Mouse (Mus musculus): Measurements from ENCODE around the gene Pld2. TPM values are rescaled to one million over a fixed set of nuclear protein-coding genes. Genes with fewer than 3 reads are reported as not detected.
"Not testable (repeated sequence)": the region's sequence is repeated elsewhere in the genome, so short reads cannot be mapped to it uniquely, and the experiment has no call there.

Pld2 gene
- polyA plus RNA-seq, 1 experiment, result 1.1 TPM

DNA sequence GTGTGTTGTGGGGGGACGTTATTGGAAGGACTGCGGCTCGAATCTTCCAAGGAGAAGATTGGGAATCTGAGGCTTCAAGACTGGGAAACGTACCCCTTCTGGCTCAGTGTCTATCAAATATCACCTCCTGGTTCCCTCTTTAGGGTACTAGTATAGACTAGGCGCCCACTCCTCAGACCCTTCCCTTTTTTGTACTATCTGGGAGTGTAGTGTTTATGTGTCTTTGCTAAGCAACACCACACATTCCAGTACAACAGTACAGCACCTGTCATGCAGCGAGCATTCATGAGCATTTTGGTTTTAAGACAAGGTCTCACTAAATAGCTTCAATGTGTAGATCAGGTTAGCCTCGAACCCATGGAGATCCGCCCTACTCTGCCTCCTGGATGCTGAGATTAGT lies 11.7 kb downstream of the Pld2 start:
- H3K4me3 ChIP-seq (replicated peaks), result no peak overlapping the region
- TF ChIP-seq GATA1 (IDR thresholded peaks at IDR 0.05; ENCODE audit: borderline replicate concordance, low read length) (no peak), FLI1 (IDR thresholded peaks at IDR 0.05; ENCODE audit: low read length) (no peak)
- no peaks in the 10 kb centered on the region for H3K9me3 ChIP-seq
- H3K4me1 ChIP-seq, result peaks cover 42% of the 10 kb centered on the region
- H3K27me3 ChIP-seq (replicated peaks), result peaks cover 42% of the 10 kb centered on the region
- no peaks in the 10 kb centered on the region for H3K36me3 ChIP-seq (replicated peaks; ENCODE audit: low read length)

DNA sequence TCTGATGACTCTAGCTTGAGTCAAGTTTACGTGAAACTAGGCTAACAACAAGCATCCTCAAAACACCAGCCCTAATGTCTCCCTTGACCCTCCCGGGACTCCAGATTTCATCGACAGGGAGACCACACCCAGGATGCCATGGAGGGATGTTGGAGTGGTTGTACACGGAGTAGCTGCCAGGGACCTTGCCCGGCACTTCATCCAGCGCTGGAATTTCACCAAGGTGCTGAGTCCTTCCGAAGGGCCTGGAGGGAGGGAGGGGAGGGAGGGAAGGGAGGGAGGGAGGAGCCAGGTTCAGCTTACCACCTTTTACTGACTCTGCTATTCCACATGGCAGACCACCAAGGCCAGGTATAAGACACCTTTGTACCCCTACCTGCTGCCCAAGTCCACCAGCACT lies 14.1 kb downstream of the Pld2 start:
- TF ChIP-seq FLI1 (IDR thresholded peaks at IDR 0.05; ENCODE audit: low read length), result no peak
- H3K4me1 ChIP-seq, result peaks cover 53% of the 10 kb centered on the region
- H3K36me3 ChIP-seq (replicated peaks; ENCODE audit: low read length), result peaks cover 9% of the 10 kb centered on the region
- no peak overlapping the region for H3K4me3 ChIP-seq (replicated peaks)
- H3K9me3 ChIP-seq, result no peaks in the 10 kb centered on the region
- H3K27me3 ChIP-seq (replicated peaks), result peaks cover 45% of the 10 kb centered on the region

DNA sequence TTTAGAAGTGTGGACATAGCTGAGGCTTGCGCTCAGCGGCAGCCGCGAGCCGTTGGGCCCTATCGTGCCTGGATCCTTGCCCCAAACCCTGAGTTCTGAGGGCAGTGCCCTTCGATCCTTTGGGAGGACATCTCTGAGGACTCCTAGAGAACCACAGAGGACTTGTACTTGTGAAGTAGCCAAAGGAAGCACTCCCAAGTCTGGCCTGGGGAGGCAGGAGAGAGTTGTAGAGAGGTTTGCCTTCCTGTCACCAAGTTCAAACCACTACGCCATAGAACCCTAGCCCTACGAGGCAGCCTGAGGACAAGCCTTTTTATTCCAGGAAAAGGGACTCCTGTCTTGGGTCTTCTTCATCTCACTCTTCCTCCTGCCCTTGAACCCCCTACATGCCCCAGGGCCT lies 17.7 kb downstream of the Pld2 start:
- Histone ChIP-seq H3K9me3 (no peaks in the 10 kb centered on the region), H3K36me3 (replicated peaks; ENCODE audit: low read length) (peaks cover 9% of the 10 kb centered on the region)
- TF ChIP-seq FLI1 (IDR thresholded peaks at IDR 0.05; ENCODE audit: low read length) (no peak), GATA1 (IDR thresholded peaks at IDR 0.05; ENCODE audit: borderline replicate concordance, low read length) (no peak)

DNA sequence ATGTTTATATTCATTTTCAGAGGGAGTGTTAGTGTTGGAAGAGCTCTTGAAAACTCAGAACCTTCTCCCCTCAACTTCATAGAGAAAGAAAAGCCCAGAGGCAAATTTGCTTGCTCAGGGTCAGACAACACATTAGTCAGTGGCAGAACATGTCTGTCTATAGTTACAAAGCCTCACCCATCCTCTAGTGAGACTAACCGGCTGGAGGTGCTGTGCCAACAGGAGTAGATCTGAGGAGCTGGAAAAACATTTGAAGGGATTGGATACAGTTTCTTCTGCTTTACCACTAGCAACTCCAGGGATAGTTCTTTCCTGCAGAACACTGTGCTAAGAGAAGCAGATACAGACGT lies 22.0 kb downstream of the Pld2 start:
- TF ChIP-seq GATA1 (IDR thresholded peaks at IDR 0.05; ENCODE audit: borderline replicate concordance, low read length) (no peak), FLI1 (IDR thresholded peaks at IDR 0.05; ENCODE audit: low read length) (no peak)
- peak overlapping the region; percentile 98 for H3K4me3 ChIP-seq (replicated peaks)
- no peaks in the 10 kb centered on the region for H3K9me3 ChIP-seq
- H3K4me1 ChIP-seq, result peaks cover 72% of the 10 kb centered on the region
- H3K36me3 ChIP-seq (replicated peaks; ENCODE audit: low read length), result peaks cover 31% of the 10 kb centered on the region
- H3K27me3 ChIP-seq (replicated peaks), result peaks cover 4% of the 10 kb centered on the region

More for the DNA sequence above, 17.7 kb downstream of the Pld2 start:
- no peak overlapping the region for H3K4me3 ChIP-seq (replicated peaks)
- H3K4me1 ChIP-seq, result peaks cover 59% of the 10 kb centered on the region
- peaks cover 34% of the 10 kb centered on the region for H3K27me3 ChIP-seq (replicated peaks)

DNA sequence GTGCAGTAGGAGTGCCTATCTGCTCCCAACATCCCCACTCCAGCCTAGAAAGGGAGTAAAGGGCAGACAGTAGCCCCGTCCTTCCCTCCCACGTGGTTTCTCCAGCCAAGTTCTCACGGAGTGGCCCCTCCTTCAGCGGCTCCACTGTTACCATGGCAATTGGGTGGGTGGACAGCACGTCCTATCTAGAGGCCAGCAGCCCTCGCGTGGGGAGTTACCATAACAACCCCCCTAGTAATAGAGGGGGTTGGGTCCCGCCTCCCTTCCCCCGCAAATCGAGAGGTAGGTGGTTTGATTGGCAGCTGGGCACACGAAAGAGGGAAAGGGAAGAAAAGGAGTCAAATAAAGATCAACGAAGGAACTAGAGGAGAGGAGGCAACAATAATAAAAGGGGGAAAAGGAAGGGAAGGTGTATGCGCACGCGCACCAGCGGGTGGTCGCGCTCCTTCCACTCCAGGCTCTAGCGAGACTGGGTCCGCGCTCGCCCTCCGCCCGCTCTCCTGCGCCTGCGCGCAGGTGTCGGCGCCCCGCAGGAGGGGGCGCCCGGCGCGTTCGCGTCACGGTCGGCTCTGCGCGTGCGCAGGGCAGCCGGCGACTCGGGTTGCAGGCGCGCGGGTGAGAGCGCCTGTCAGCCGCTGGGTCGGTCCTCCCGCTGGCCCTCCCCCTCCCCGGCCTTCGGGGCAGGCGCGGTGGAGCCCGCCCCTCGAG lies 22.6 kb downstream of the Pld2 start, which contains the start of gene Mink1:
Mink1 (plus strand) TSS at position 595 of the 708 bp plus-strand sequence.
- H3K4me3 ChIP-seq (replicated peaks), result peak within 1 kb of the TSS; percentile 98
- no peak for TF ChIP-seq GATA1 (IDR thresholded peaks at IDR 0.05; ENCODE audit: borderline replicate concordance, low read length)
- TF ChIP-seq FLI1 (IDR thresholded peaks at IDR 0.05; ENCODE audit: low read length), result no peak
- no peaks in the 10 kb centered on the region for H3K9me3 ChIP-seq
- H3K27me3 ChIP-seq (replicated peaks), result no peaks in the 10 kb centered on the region
- peaks cover 32% of the 10 kb centered on the region for H3K36me3 ChIP-seq (replicated peaks; ENCODE audit: low read length)
- peaks cover 74% of the 10 kb centered on the region for H3K4me1 ChIP-seq

DNA sequence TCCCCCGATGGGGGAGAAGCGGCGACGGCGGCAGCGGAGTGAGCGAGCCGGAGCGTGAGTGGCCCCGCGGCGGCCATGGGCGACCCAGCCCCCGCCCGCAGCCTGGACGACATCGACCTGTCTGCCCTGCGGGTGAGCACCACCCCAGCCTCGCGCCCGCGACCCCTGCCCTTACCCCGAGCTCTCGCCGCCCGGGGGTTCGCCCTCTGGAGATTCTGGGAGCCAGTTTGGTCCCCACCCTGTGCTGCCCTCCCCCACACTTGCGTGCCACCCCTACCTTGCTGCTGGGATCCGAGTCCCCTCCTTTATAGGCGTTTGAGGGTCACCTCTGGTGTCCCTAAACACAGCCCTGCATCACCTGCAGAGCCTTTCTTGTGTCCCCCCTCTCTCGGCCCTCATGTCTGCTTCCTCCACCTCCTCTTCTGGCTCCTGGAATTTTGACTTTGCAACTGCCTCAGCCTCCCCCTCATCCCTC lies 23.2 kb downstream of the Pld2 start:
- H3K36me3 ChIP-seq (replicated peaks; ENCODE audit: low read length), result peaks cover 32% of the 10 kb centered on the region
- TF ChIP-seq GATA1 (IDR thresholded peaks at IDR 0.05; ENCODE audit: borderline replicate concordance, low read length) (no peak), FLI1 (IDR thresholded peaks at IDR 0.05; ENCODE audit: low read length) (no peak)
- peak overlapping the region; percentile 98 for H3K4me3 ChIP-seq (replicated peaks)
- H3K4me1 ChIP-seq, result peaks cover 74% of the 10 kb centered on the region
- H3K27me3 ChIP-seq (replicated peaks), result no peaks in the 10 kb centered on the region
- no peaks in the 10 kb centered on the region for H3K9me3 ChIP-seq

DNA sequence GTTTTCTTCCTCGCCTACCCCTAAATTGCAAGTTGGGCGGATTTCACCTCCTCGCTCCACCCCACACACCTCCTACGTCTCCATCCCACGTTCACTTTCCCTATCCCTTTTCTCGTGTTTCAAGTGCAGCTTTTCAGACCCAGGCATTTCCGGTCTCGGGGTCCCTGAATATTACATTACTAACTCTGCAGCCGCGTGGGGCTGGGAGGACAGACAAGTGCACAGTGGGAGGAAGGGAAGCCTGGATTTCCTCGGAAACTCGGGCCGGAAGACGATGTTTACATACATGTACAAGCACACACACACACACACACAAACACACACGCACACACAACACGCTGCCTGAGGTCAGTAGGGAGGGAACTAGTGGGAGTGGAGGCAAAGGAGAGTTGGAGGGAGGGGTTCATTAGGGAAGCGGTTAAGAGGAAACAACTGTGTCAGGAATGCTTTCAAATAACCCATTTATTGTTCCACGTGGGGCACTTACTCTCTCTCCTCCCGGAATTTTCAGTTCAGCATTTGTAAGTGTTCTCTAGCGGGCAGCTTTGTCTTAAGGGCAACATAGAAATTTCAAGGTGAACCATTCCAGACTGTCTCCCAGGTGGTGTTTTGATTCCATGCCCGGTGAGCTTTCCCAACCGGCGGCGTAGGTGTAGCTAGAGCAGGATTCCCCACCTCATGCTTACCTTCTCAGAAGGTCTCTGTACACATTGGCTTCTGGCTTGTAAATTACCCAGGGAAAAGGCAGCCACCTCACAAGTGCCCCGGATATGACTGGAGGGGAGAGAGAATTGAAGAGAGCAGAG lies 23.8 kb downstream of the Pld2 start:
- H3K9me3 ChIP-seq, result no peaks in the 10 kb centered on the region
- H3K4me3 ChIP-seq (replicated peaks), result peak overlapping the region; percentile 98
- no peak for TF ChIP-seq GATA1 (IDR thresholded peaks at IDR 0.05; ENCODE audit: borderline replicate concordance, low read length)
- no peak for TF ChIP-seq FLI1 (IDR thresholded peaks at IDR 0.05; ENCODE audit: low read length)
- no peaks in the 10 kb centered on the region for H3K27me3 ChIP-seq (replicated peaks)
- peaks cover 39% of the 10 kb centered on the region for H3K36me3 ChIP-seq (replicated peaks; ENCODE audit: low read length)
- peaks cover 77% of the 10 kb centered on the region for H3K4me1 ChIP-seq

DNA sequence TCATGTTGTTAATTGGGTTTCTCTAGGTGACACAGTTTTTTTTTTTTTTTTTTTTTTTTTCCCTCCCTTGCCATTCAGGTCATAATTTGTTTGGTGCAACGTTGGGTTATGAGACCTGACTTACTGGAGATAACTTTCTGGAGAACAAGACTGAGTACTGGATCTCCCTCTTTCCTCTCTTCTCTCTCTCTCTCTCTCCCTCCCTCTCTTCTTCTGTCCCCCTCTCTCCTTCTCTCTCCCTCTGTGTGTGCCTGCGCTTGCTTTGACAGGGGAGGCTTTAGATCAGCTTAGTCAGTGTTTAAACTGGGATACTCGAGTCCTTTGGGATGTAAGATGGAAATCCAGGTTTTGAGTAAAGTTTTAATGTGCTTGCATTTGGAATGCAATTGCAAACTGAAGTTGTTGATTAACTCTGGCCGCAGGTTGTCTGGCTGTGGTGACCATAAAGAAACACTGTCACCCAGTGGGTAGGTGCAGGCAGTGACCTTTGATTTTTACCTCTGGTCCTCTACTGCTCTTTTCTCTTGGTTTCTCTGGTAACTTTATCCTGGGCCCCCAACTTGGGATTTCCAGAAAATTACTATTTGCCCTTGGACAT lies 24.5 kb downstream of the Pld2 start:
- Histone ChIP-seq H3K4me3 (replicated peaks) (peak overlapping the region; percentile 98), H3K9me3 (no peaks in the 10 kb centered on the region), H3K4me1 (peaks cover 77% of the 10 kb centered on the region), H3K27me3 (replicated peaks) (no peaks in the 10 kb centered on the region), H3K36me3 (replicated peaks; ENCODE audit: low read length) (peaks cover 46% of the 10 kb centered on the region)
- TF ChIP-seq FLI1 (IDR thresholded peaks at IDR 0.05; ENCODE audit: low read length) (no peak), GATA1 (IDR thresholded peaks at IDR 0.05; ENCODE audit: borderline replicate concordance, low read length) (no peak)

DNA sequence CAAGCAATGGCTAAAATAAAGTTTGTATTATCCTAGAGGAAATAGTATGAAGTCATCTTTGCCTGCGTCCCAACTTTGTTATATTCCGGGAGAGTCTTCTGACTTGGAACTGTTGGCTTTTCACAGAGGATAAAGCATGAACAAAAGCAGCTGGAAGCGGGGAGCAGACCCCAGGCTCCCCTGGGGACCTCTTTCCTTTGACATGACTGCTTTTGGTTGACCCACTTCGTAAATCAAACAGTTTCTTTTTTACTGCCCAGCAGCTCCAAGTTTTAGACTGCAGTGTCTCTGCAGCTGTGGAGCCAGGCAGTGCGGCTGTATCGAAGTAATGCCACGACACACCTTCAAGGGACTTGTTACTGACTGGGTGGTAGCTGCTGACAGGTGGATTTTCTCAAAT lies 26.7 kb downstream of the Pld2 start:
- no peak for TF ChIP-seq GATA1 (IDR thresholded peaks at IDR 0.05; ENCODE audit: borderline replicate concordance, low read length)
- no peak for TF ChIP-seq FLI1 (IDR thresholded peaks at IDR 0.05; ENCODE audit: low read length)

DNA sequence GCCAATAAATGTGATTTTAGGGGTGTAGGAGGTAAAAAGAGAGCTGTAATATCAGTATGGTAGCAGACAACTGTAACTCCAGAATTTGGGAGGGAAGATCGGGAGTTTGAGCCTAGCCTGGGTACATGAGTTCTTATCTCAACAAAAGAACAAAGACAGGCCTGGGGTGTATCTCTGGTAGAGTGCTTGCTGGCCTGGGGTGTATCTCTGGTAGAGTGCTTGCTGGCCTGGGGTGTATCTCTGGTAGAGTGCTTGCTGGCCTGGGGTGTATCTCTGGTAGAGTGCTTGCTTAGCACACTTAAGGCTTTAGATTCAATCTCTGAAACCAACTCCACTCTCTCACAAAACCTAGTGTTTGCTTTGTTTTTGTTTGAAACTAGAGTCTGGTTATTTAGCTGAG lies 30.8 kb downstream of the Pld2 start:
- H3K4me1 ChIP-seq, result peaks cover 99% of the 10 kb centered on the region
- peaks cover 87% of the 10 kb centered on the region for H3K36me3 ChIP-seq (replicated peaks; ENCODE audit: low read length)
- not testable (repeated sequence) for H3K27me3 ChIP-seq (replicated peaks); H3K9me3 ChIP-seq; H3K4me3 ChIP-seq (replicated peaks)

More for the DNA sequence above, 26.7 kb downstream of the Pld2 start:
- Histone ChIP-seq H3K4me3 (replicated peaks) (peak overlapping the region; percentile 38), H3K36me3 (replicated peaks; ENCODE audit: low read length) (peaks cover 59% of the 10 kb centered on the region), H3K27me3 (replicated peaks) (no peaks in the 10 kb centered on the region), H3K9me3 (no peaks in the 10 kb centered on the region), H3K4me1 (peaks cover 87% of the 10 kb centered on the region)
